Mouse (Mus musculus) E14TG2a.4 (cell line): ENCODE data around the gene Fam171a1.

Experiments
- H3K27me3 ChIP-seq: 2 replicates; pipeline ENCODE4 v1.6.1; 2014; ENCODE audit warnings: low read length, control low read depth; ENCODE audit not compliant: insufficient read depth
- H3K36me3 ChIP-seq: 2 replicates; pipeline ENCODE4 v1.6.1; 2014; ENCODE audit warnings: low read length, control low read depth; ENCODE audit not compliant: insufficient read depth
- H3K4me1 ChIP-seq: replicated peaks from 2 replicates; pipeline ENCODE4 v1.6.1; 2014; ENCODE audit warnings: low read depth, low read length, control low read depth
- H3K4me3 ChIP-seq: replicated peaks from 2 replicates; pipeline ENCODE4 v1.5.1; 2014; ENCODE audit warnings: mild to moderate bottlenecking, low read length
- H3K9me3 ChIP-seq: 2 replicates; pipeline ENCODE4 v1.6.1; 2014; ENCODE audit warnings: low read length, control low read depth
- CTCF ChIP-seq: conservative IDR thresholded peaks from 2 replicates; pipeline ENCODE4 v1.5.1; 2014; ENCODE audit warnings: low read length
- NANOG ChIP-seq: IDR thresholded peaks from 2 replicates; pipeline ENCODE4 v1.6.1; 2014; ENCODE audit warnings: borderline replicate concordance, low read length, mixed read lengths
- POU5F1 ChIP-seq: IDR thresholded peaks from 2 replicates; pipeline ENCODE4 v1.6.1; 2014; ENCODE audit warnings: low read length, borderline replicate concordance

Gene Fam171a1

GRCm38 (mm10) chr2:3108431-3108830, 5.6 kb upstream of the Fam171a1 start:
- Histone ChIP-seq H3K4me1 (no peaks in the 10 kb centered on the region), H3K4me3 (no peak overlapping the region), H3K36me3 (no peaks in the 10 kb centered on the region), H3K27me3 (no peaks in the 10 kb centered on the region), H3K9me3 (no peaks in the 10 kb centered on the region)
- TF ChIP-seq CTCF, result no peak

- no peaks in the 10 kb centered on the region for H3K9me3 ChIP-seq
- H3K36me3 ChIP-seq, result no peaks in the 10 kb centered on the region
- TF ChIP-seq POU5F1, result no peak
- TF ChIP-seq NANOG, result no peak
- no peak for TF ChIP-seq CTCF
- no peaks in the 10 kb centered on the region for H3K4me1 ChIP-seq
- H3K27me3 ChIP-seq, result no peaks in the 10 kb centered on the region
- no peak overlapping the region for H3K4me3 ChIP-seq
These were observed 5.2 kb upstream of the Fam171a1 start for GRCm38 (mm10) chr2:3108834-3109233.

GRCm38 (mm10) chr2:3117855-3118202, 3.8 kb downstream of the Fam171a1 start:
- Histone ChIP-seq H3K9me3 (no peaks in the 10 kb centered on the region), H3K36me3 (no peaks in the 10 kb centered on the region), H3K4me1 (peaks cover 7% of the 10 kb centered on the region; the same call in 1 of the 2 replicates), H3K27me3 (peaks cover 31% of the 10 kb centered on the region), H3K4me3 (peak overlapping the region; percentile 90)
- TF ChIP-seq CTCF, result no peak
- no peak for TF ChIP-seq NANOG
- no peak for TF ChIP-seq POU5F1

GRCm38 (mm10) chr2:3118203-3118941, 4.3 kb downstream of the Fam171a1 start:
- Histone ChIP-seq H3K4me1 (peaks cover 7% of the 10 kb centered on the region; the same call in 1 of the 2 replicates), H3K4me3 (peak overlapping the region; percentile 90), H3K27me3 (peaks cover 31% of the 10 kb centered on the region), H3K36me3 (no peaks in the 10 kb centered on the region), H3K9me3 (no peaks in the 10 kb centered on the region)
- TF ChIP-seq CTCF, result no peak
- no peak for TF ChIP-seq POU5F1
- no peak for TF ChIP-seq NANOG

GRCm38 (mm10) chr2:3118969-3119368, 4.9 kb downstream of the Fam171a1 start:
- Histone ChIP-seq H3K9me3 (no peaks in the 10 kb centered on the region), H3K4me3 (peak overlapping the region; percentile 90), H3K4me1 (peaks cover 7% of the 10 kb centered on the region; the same call in 1 of the 2 replicates), H3K27me3 (peaks cover 31% of the 10 kb centered on the region), H3K36me3 (no peaks in the 10 kb centered on the region)
- no peak for TF ChIP-seq CTCF
- no peak for TF ChIP-seq NANOG
- no peak for TF ChIP-seq POU5F1

- no peak for TF ChIP-seq NANOG
- no peak for TF ChIP-seq CTCF
- TF ChIP-seq POU5F1, result no peak
- Histone ChIP-seq H3K4me1 (peaks cover 7% of the 10 kb centered on the region; the same call in 1 of the 2 replicates), H3K4me3 (peak overlapping the region; percentile 90), H3K9me3 (no peaks in the 10 kb centered on the region), H3K27me3 (peaks cover 31% of the 10 kb centered on the region), H3K36me3 (no peaks in the 10 kb centered on the region)
These were observed 5.4 kb downstream of the Fam171a1 start for GRCm38 (mm10) chr2:3119371-3119935.

- TF ChIP-seq CTCF, result no peak
- no peak for TF ChIP-seq NANOG
- TF ChIP-seq POU5F1, result no peak
- H3K9me3 ChIP-seq, result no peaks in the 10 kb centered on the region
- H3K4me3 ChIP-seq, result no peak overlapping the region
- H3K36me3 ChIP-seq, result no peaks in the 10 kb centered on the region
- peaks cover 13% of the 10 kb centered on the region for H3K27me3 ChIP-seq
- H3K4me1 ChIP-seq, result peaks cover 7% of the 10 kb centered on the region; the same call in 1 of the 2 replicates
These were observed 8.5 kb downstream of the Fam171a1 start for GRCm38 (mm10) chr2:3122571-3122970.

- Histone ChIP-seq H3K36me3 (no peaks in the 10 kb centered on the region), H3K27me3 (no peaks in the 10 kb centered on the region), H3K9me3 (no peaks in the 10 kb centered on the region), H3K4me1 (no peaks in the 10 kb centered on the region), H3K4me3 (no peak overlapping the region)
- no peak for TF ChIP-seq NANOG
- TF ChIP-seq CTCF, result no peak
- no peak for TF ChIP-seq POU5F1
These were observed 13.3 kb downstream of the Fam171a1 start for GRCm38 (mm10) chr2:3127256-3127883.
